In the genomic region with DNA sequence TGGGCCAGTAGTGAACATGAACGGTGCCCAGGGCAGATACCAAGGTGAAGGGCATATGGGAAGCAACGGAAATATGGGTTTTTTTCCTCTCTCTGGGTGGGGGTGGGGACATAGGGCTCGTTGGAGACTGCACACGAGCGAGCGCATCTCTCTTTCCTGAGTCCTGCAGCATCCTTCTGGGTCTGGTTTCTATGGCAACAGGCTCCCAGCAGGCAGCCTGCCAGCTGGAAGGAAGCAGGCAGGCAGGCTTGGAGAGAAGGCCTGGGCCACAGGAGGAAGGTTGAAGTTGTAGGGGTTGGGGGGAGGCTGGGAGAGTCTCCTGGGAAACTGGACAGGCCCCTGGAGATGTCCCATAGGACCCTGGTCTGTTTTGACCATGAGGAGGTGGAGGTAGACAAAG, we compare ENCODE assay signal across 10 mouse cellular contexts. TPM values are rescaled to one million over a fixed set of nuclear protein-coding genes. Genes with fewer than 3 reads are reported as not detected.
DNase-seq lines count a peak whose midpoint lies in the region; ATAC-seq lines count a peak whose summit lies in the region.
"Had no signal": no experiment of that assay in that cellular context is flagged by ENCODE, and none has a peak within 500 bp of the region (broad histone marks: within the 10 kb centered on the region; RNA-seq: fewer than 3 reads in every experiment).

No protein-coding gene starts in this region.

- H3K27ac ChIP-seq in forebrain, embryonic 12.5 days = peak overlapping the region; percentile 80
- peak overlapping the region; percentile 29 for H3K27ac ChIP-seq in neural tube, embryonic 12.5 days
- H3K27ac ChIP-seq: embryonic facial prominence, embryonic 12.5 days; kidney, postnatal 0 days had no signal

- H3K36me3 ChIP-seq in forebrain, embryonic 12.5 days (replicated peaks) = no peaks in the 10 kb centered on the region
- H3K36me3 ChIP-seq in neural tube, embryonic 12.5 days = no peaks in the 10 kb centered on the region; the same call in 1 of the 2 replicates
- H3K36me3 ChIP-seq: embryonic facial prominence, embryonic 12.5 days had no signal

- peak; percentile 86 for DNase-seq in brain, embryonic 18.5 days (ENCODE audit: low read depth, low spot score)
- peak; percentile 88 for DNase-seq in layer of hippocampus, adult 9-11 months
- DNase-seq in adrenal gland, postnatal 36 days = no peak
- no peak for DNase-seq in kidney, adult 8-10 months
- DNase-seq in gastrocnemius, postnatal 14 days = no peak
- DNase-seq in heart, adult 18-20 months = no peak

- H3K9ac ChIP-seq in forebrain, embryonic 12.5 days = no peak overlapping the region
- no peak overlapping the region for H3K9ac ChIP-seq in neural tube, embryonic 12.5 days
- H3K9ac ChIP-seq: embryonic facial prominence, embryonic 12.5 days had no signal

- intact Hi-C loops in gastrocnemius, postnatal 14 days (cut with DNase I; ENCODE audit: low total_unique reads) = no loop called here

- peaks cover 43% of the 10 kb centered on the region for H3K4me1 ChIP-seq in forebrain, embryonic 12.5 days
- peaks cover 35% of the 10 kb centered on the region for H3K4me1 ChIP-seq in neural tube, embryonic 12.5 days

- ATAC-seq in forebrain, embryonic 12.5 days (ENCODE audit: low FRiP score) = peak; percentile 73
- peak; percentile 62 for ATAC-seq in neural tube, embryonic 12.5 days (ENCODE audit: low FRiP score, low read depth)

- no peaks in the 10 kb centered on the region for H3K9me3 ChIP-seq in forebrain, embryonic 12.5 days
- H3K9me3 ChIP-seq in neural tube, embryonic 12.5 days = no peaks in the 10 kb centered on the region
- H3K9me3 ChIP-seq: embryonic facial prominence, embryonic 12.5 days had no signal

- H3K4me2 ChIP-seq in forebrain, embryonic 12.5 days = peak overlapping the region; percentile 15
- peak overlapping the region; percentile 38 for H3K4me2 ChIP-seq in neural tube, embryonic 12.5 days (replicated peaks)
- H3K4me2 ChIP-seq: embryonic facial prominence, embryonic 12.5 days had no signal

- H3K4me3 ChIP-seq in forebrain, embryonic 12.5 days (replicated peaks) = no peak overlapping the region
- no peak overlapping the region for H3K4me3 ChIP-seq in neural tube, embryonic 12.5 days
- H3K4me3 ChIP-seq: embryonic facial prominence, embryonic 12.5 days had no signal

- H3K27me3 ChIP-seq in forebrain, embryonic 12.5 days = peaks cover 32% of the 10 kb centered on the region
- H3K27me3 ChIP-seq in neural tube, embryonic 12.5 days (replicated peaks) = no peaks in the 10 kb centered on the region; the same call in 1 of the 2 replicates

- 16% methylated on average over 6 of the region's 6 CpGs for WGBS in forebrain, embryonic 12.5 days
- 20% methylated on average over 6 of the region's 6 CpGs for WGBS in neural tube, embryonic 12.5 days

RNA-seq across cellular contexts. Expression of gene Smim12, which starts 11.6 kb away (rescaled TPM):
- polyA plus RNA-seq in forebrain, embryonic 12.5 days (2016; fragmentation: Nextera tagmentation; extraction: Ambion mirVana) = 44.2 and 46.6 TPM in 2 replicates
- polyA plus RNA-seq in neural tube, embryonic 12.5 days (2016; fragmentation: Nextera tagmentation; extraction: Ambion mirVana) = 52.2 and 58.3 TPM in 2 replicates
- 10 to 100 TPM; 51.5 to 52.6 TPM for total RNA-seq in adrenal gland, postnatal 36 days (2021)
- total RNA-seq in gastrocnemius, postnatal 14 days (2021) = 10 to 100 TPM; 28.9 to 29.1 TPM
- total RNA-seq in heart, adult 18-20 months (2021) = 10 to 100 TPM; 54.9 to 61.9 TPM

Comparison
In these comparisons a context has a peak if more than half of its experiments do, and no peak if none do; other contexts are left out.
1. DNase-seq: peak in brain, embryonic 18.5 days (single experiment) and layer of hippocampus, adult 9-11 months (single experiment); none in adrenal gland, postnatal 36 days (0 of 2), kidney, adult 8-10 months (0 of 2), gastrocnemius, postnatal 14 days (single experiment) and heart, adult 18-20 months (0 of 2).